In the genomic region with DNA sequence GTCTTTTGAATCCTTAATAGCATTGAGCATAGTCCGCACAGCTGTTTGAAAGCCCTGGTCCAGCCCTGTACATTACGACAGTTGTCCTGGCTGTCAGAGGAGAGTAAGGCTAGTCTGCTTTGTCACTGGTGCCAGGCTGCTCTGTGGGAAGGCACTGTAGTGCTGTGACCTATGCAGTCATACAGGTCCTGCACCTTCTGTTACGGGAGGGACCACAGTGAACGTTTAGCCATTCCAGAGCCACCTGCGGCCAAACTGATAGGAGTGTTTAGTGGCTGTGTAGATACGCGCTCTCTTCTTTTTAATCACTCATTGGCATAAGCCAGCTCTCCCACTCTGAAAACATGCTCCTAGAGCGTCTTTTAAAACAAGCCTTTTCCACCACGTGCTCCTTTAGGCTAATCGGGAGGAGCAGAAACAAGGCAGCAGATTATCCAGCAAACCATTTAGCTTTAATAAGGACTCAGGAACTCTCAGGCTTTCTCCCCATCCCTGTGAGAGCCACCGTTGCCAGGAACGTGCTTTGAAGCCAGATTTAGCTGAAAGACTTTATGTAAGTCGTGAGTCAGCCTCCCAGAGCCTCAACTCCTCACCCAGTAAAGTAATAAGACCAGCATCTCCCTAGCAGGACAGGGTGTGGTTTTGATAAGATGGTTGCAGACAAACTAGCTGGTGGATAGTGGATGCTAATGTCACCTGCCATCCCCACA, we compare ENCODE assay signal across 13 mouse cellular contexts. TPM values are rescaled to one million over a fixed set of nuclear protein-coding genes. Genes with fewer than 3 reads are reported as not detected.
DNase-seq lines count a peak whose midpoint lies in the region; ATAC-seq and TF ChIP-seq lines count a peak whose summit lies in the region.
"Had no signal": no experiment of that assay in that cellular context is flagged by ENCODE, and none has a peak within 500 bp of the region (broad histone marks: within the 10 kb centered on the region; RNA-seq: fewer than 3 reads in every experiment).

No protein-coding gene starts in this region.

- no peak for TF ChIP-seq EP300 in heart, adult 2 months (IDR thresholded peaks at IDR 0.05; ENCODE audit: insufficient read depth, low read depth, low read length)

- ATAC-seq in midbrain, embryonic 15.5 days (replicated peaks) = no peak
- ATAC-seq: intestine, postnatal 0 days had no signal

- no peaks in the 10 kb centered on the region; the same call in 1 of the 2 replicates for H3K79me2 ChIP-seq in heart, adult 2 months (replicated peaks; ENCODE audit: control insufficient read depth, insufficient read depth, low read length)

- intact Hi-C loops in heart, adult 2 months (cut with DNase I) = no loop called here

- no peaks in the 10 kb centered on the region for H3K9me3 ChIP-seq in midbrain, embryonic 15.5 days

- no peak overlapping the region for H3K27ac ChIP-seq in heart, adult 2 months
- H3K27ac ChIP-seq in midbrain, embryonic 15.5 days = no peak overlapping the region
- H3K27ac ChIP-seq: liver, embryonic 14.5 days; macrophage had no signal

- 80% methylated on average over 13 of the region's 13 CpGs for whole genome bisulfite sequencing in heart, adult 2 months
- 61% methylated on average over 13 of the region's 13 CpGs for WGBS in midbrain, embryonic 15.5 days

- peak; percentile 83 for DNase-seq in heart, adult 11 months
- DNase-seq in heart, adult 2 months = no peak
- DNase-seq in cerebellum, postnatal 14 days = peak; percentile 38 to 56
- peak; percentile 40 to 44 for DNase-seq in layer of hippocampus, postnatal 36 days
- peak; percentile 49 for DNase-seq in right cerebral cortex, postnatal 14 days
- DNase-seq in adrenal gland, adult 8-10 months = no peak
- DNase-seq in yolk sac, embryonic 10.5 days (ENCODE audit: low spot score) = no peak
- DNase-seq: adrenal gland, adult 2 months had no signal

- TF ChIP-seq POLR2A in heart, adult 2 months (IDR thresholded peaks at IDR 0.05; ENCODE audit: insufficient read depth, low read depth, low read length) = no peak

- no peaks in the 10 kb centered on the region for H3K4me1 ChIP-seq in heart, adult 2 months (ENCODE audit: control insufficient read depth, insufficient read depth, low read length)
- H3K4me1 ChIP-seq in midbrain, embryonic 15.5 days = peaks cover 4% of the 10 kb centered on the region; the same call in 1 of the 2 replicates

- no peak overlapping the region for H3K4me2 ChIP-seq in midbrain, embryonic 15.5 days
- H3K4me2 ChIP-seq: heart, embryonic 11.5 days had no signal

- no peak overlapping the region for H3K9ac ChIP-seq in heart, adult 2 months (ENCODE audit: low read depth, low read length)
- H3K9ac ChIP-seq in midbrain, embryonic 15.5 days = no peak overlapping the region
- H3K9ac ChIP-seq: liver, embryonic 14.5 days had no signal

- H3K4me3 ChIP-seq in heart, adult 2 months = no peak overlapping the region
- no peak overlapping the region for H3K4me3 ChIP-seq in midbrain, embryonic 15.5 days

- no peaks in the 10 kb centered on the region for H3K27me3 ChIP-seq in heart, adult 2 months (ENCODE audit: control insufficient read depth, insufficient read depth, low read length)
- no peaks in the 10 kb centered on the region for H3K27me3 ChIP-seq in midbrain, embryonic 15.5 days (replicated peaks)

- TF ChIP-seq CTCF in heart, adult 2 months (IDR thresholded peaks at IDR 0.05) = no peak

- no peaks in the 10 kb centered on the region for H3K36me3 ChIP-seq in heart, adult 2 months (ENCODE audit: control insufficient read depth, insufficient read depth, low read length)
- H3K36me3 ChIP-seq in midbrain, embryonic 15.5 days (replicated peaks) = no peaks in the 10 kb centered on the region

RNA-seq across cellular contexts. Expression of a gene that starts 22.4 kb away (rescaled TPM):
- 1 to 10 TPM; 7.4 to 7.9 TPM for total RNA-seq in heart, adult 2 months (2021)
- polyA plus RNA-seq in heart, adult 2 months (2012; rRNA removed) = 6.3 and 11.5 TPM in 2 replicates
- total RNA-seq in layer of hippocampus, postnatal 36 days (2021) = 1 to 10 TPM; 3.5 to 5.8 TPM
- 1 to 10 TPM; 7.3 to 8.6 (median 7.6) TPM for total RNA-seq in adrenal gland, adult 8-10 months (2022)
- polyA plus RNA-seq in midbrain, embryonic 15.5 days (2015; fragmentation: Nextera tagmentation; extraction: Ambion mirVana) = 25.5 and 30.7 TPM in 2 replicates

Comparison
In these comparisons a context has a peak if more than half of its experiments do, and no peak if none do; other contexts are left out.
1. DNase-seq: peak in heart, adult 11 months (single experiment), cerebellum, postnatal 14 days (2 of 2), layer of hippocampus, postnatal 36 days (2 of 2) and right cerebral cortex, postnatal 14 days (single experiment); none in heart, adult 2 months (0 of 2), adrenal gland, adult 8-10 months (single experiment) and yolk sac, embryonic 10.5 days (single experiment).